Mouse (Mus musculus) MEL (cell line): ENCODE results near the gene Krt88.

Experiments used
- JUND ChIP-seq: IDR thresholded peaks from 2 replicates; pipeline ENCODE4 v1.6.1; 2011; ENCODE audit warnings: low read depth, mild to moderate bottlenecking, improper control_type of control experiment, low read length
- KAT2A ChIP-seq: conservative IDR thresholded peaks from 2 replicates; pipeline ENCODE4 v1.6.1; 2012; ENCODE audit warnings: low read depth, low read length, improper control_type of control experiment, inconsistent platforms
- POLR2A ChIP-seq, 2 experiments: IDR thresholded peaks; 2 replicates each; pipeline ENCODE4 v1.6.1; 2011 to 2012; ENCODE audit warnings: low read length in 2 of 2, mild to moderate bottlenecking in 2 of 2, control low read depth in 1 of 2, improper control_type of control experiment in 1 of 2, low read depth in 1 of 2, moderate library complexity in 1 of 2; ENCODE audit not compliant: control insufficient read depth in 1 of 2, insufficient read depth in 1 of 2, poor library complexity in 1 of 2
- RCOR1 ChIP-seq: IDR thresholded peaks from 2 replicates; pipeline ENCODE4 v1.6.1; 2012; ENCODE audit warnings: low read depth, mild to moderate bottlenecking, inconsistent platforms, low read length, improper control_type of control experiment

GRCm38 (mm10) chr15:101479007-101479665, 31.6 kb downstream of the Krt88 start:
- TF ChIP-seq JUND (no peak), POLR2A (IDR thresholded peaks at IDR 0.05; ENCODE audit: control insufficient read depth in 1 of 2, insufficient read depth in 1 of 2, low read depth in 1 of 2, low read length in 2 of 2, poor library complexity in 1 of 2) (no peak), KAT2A (no peak), RCOR1 (no peak)
